25 mouse cellular contexts compared by ENCODE assay signal in genomic region chr15:22716376-22716775, GRCm38 (mm10).
A peak's percentile ranks its signal among the peaks of the same experiment; 100 is the strongest.
DNase-seq lines count a peak whose midpoint lies in the region; ATAC-seq and TF ChIP-seq lines count a peak whose summit lies in the region.
"Had no signal": no experiment of that assay in that cellular context is flagged by ENCODE, and none has a peak within 500 bp of the region (broad histone marks: within the 10 kb centered on the region; RNA-seq: fewer than 3 reads in every experiment).

No protein-coding gene starts in this region.

- no peaks in the 10 kb centered on the region for H3K9me3 ChIP-seq in forebrain, postnatal 0 days (ENCODE audit: low read length)
- H3K9me3 ChIP-seq: embryonic facial prominence, embryonic 13.5 days; embryonic facial prominence, embryonic 15.5 days; forebrain, embryonic 10.5 days; forebrain, embryonic 12.5 days; G1E had no signal

- 63% methylated on average over 2 of the region's 2 CpGs for WGBS in forebrain, postnatal 0 days

- no peak overlapping the region for H3K27ac ChIP-seq in forebrain, postnatal 0 days (ENCODE audit: low read depth, low read length)
- H3K27ac ChIP-seq in left cerebral cortex, adult 2 months, result no peak overlapping the region
- H3K27ac ChIP-seq: embryonic facial prominence, embryonic 13.5 days; embryonic facial prominence, embryonic 15.5 days; forebrain, embryonic 10.5 days; forebrain, embryonic 12.5 days had no signal

- H3K4me2 ChIP-seq in forebrain, postnatal 0 days (ENCODE audit: low read depth), result no peak overlapping the region
- H3K4me2 ChIP-seq: embryonic facial prominence, embryonic 13.5 days; embryonic facial prominence, embryonic 15.5 days; forebrain, embryonic 12.5 days had no signal

- ATAC-seq in cerebellum, adult (ENCODE audit: insufficient number of reproducible peaks, low FRiP score, low TSS enrichment), result 0 out of 2 replicates have a peak, but pooled peaks have one; percentile 47
- ATAC-seq in forebrain, postnatal 0 days, result no peak
- ATAC-seq: activated CD4-positive, CD25-positive, alpha-beta regulatory T cell, adult 4 months; CD4-positive, CD25-positive, alpha-beta regulatory T cell, adult 4 months; forebrain, embryonic 14.5 days; forebrain, embryonic 16.5 days; Patski had no signal

- no peak for TF ChIP-seq CTCF in forebrain, postnatal 0 days (IDR thresholded peaks at IDR 0.05; ENCODE audit: low read depth)
- no peak for TF ChIP-seq CTCF in left cerebral cortex, adult 2 months (IDR thresholded peaks at IDR 0.05)

- H3K36me3 ChIP-seq in forebrain, postnatal 0 days (ENCODE audit: insufficient read depth), result no peaks in the 10 kb centered on the region
- H3K36me3 ChIP-seq: embryonic facial prominence, embryonic 13.5 days; embryonic facial prominence, embryonic 15.5 days; forebrain, embryonic 10.5 days; forebrain, embryonic 12.5 days; G1E had no signal

- no peak for DNase-seq in cerebellum, adult 11 months
- peak; percentile 56 for DNase-seq in cerebellum, adult 9-10 months
- DNase-seq in cerebellum, adult 8-10 months, result no peak
- peak; percentile 67 to 71 for DNase-seq in cerebellum, postnatal 10 days
- DNase-seq in cerebellum, postnatal 25 days, result peak; percentile 12 to 36
- DNase-seq in forebrain, postnatal 0 days, result no peak
- no peak for DNase-seq in left cerebral cortex, adult 2 months (ENCODE audit: extremely low spot score in 1 of 2, low spot score in 2 of 2)
- DNase-seq: adrenal gland, adult 8-10 months; adrenal gland, postnatal 14 days; adrenal gland, postnatal 36 days; B cell, adult 2 months; embryo, embryonic 11 days had no signal

- no peak overlapping the region for H3K9ac ChIP-seq in forebrain, postnatal 0 days
- H3K9ac ChIP-seq: embryonic facial prominence, embryonic 13.5 days; embryonic facial prominence, embryonic 15.5 days; forebrain, embryonic 12.5 days had no signal

- no peaks in the 10 kb centered on the region for H3K27me3 ChIP-seq in forebrain, postnatal 0 days (ENCODE audit: insufficient read depth, low read length)
- H3K27me3 ChIP-seq: CH12.LX; embryonic facial prominence, embryonic 13.5 days; embryonic facial prominence, embryonic 15.5 days; forebrain, embryonic 12.5 days; Patski had no signal

- no peak overlapping the region for H3K4me3 ChIP-seq in forebrain, postnatal 0 days (ENCODE audit: low read depth, low read length)
- no peak overlapping the region for H3K4me3 ChIP-seq in left cerebral cortex, adult 2 months
- H3K4me3 ChIP-seq: embryonic facial prominence, embryonic 13.5 days; embryonic facial prominence, embryonic 15.5 days; erythroblast, embryonic 14.5 days; forebrain, embryonic 10.5 days; forebrain, embryonic 12.5 days had no signal

- H3K4me1 ChIP-seq in forebrain, postnatal 0 days (ENCODE audit: insufficient read depth), result no peaks in the 10 kb centered on the region
- H3K4me1 ChIP-seq: embryonic facial prominence, embryonic 13.5 days; embryonic facial prominence, embryonic 15.5 days; forebrain, embryonic 10.5 days; forebrain, embryonic 12.5 days had no signal

- intact Hi-C loops in left cerebral cortex, adult 2 months (cut with DNase I), result no loop called here

Comparison
In these comparisons a context has a peak if more than half of its experiments do, and no peak if none do; other contexts are left out.
1. DNase-seq: peak in cerebellum, adult 9-10 months (single experiment), cerebellum, postnatal 10 days (2 of 2) and cerebellum, postnatal 25 days (2 of 2); none in cerebellum, adult 11 months (single experiment), cerebellum, adult 8-10 months (single experiment), forebrain, postnatal 0 days (single experiment) and left cerebral cortex, adult 2 months (0 of 2).